Mouse (Mus musculus): ENCODE results near the gene Pbdc1.

- no peak for TF ChIP-seq CTCF (IDR thresholded peaks at IDR 0.05; ENCODE audit: low read depth, low read length)
- TF ChIP-seq POLR2A (IDR thresholded peaks at IDR 0.05; ENCODE audit: extremely low read depth, insufficient read depth, low read length), result no peak
Measured at GRCm38 (mm10) chrX:105114994-105115393, 35.4 kb downstream of the Pbdc1 start.
